Mouse (Mus musculus): ENCODE data around the gene Olfr59. TPM values are rescaled to one million over a fixed set of nuclear protein-coding genes. Genes with fewer than 3 reads are reported as not detected.

Gene Olfr59
- total RNA-seq (2023) = not detected in 4 replicates

DNA sequence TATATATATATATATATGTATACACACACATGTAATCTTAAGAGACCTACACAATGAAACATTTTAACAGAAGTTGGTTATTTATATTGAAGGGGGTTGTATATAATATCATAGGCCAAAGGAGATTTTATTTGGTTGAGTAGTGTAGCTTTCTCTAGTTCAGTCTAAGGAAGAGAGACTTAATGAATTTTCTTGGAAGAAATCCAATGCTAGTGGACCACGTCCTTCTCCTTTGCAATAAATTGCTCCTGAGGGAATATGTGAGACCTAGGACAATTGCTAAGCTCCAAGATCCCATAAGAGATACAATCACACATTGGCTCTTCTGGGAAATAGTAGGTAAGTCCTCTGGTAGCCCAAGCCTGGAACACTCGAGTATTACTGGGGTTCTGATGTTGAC, at the start of gene Olfr59:
Gene Olfr59 (plus strand): TSS at position 301 of the 400 bp plus-strand sequence.

GRCm38 (mm10) chr11:74259508-74259907, 24.0 kb upstream of the Olfr59 start, which contains the start of gene Olfr406:
TSS of gene Olfr406 (plus strand) at chr11:74259808.

DNA sequence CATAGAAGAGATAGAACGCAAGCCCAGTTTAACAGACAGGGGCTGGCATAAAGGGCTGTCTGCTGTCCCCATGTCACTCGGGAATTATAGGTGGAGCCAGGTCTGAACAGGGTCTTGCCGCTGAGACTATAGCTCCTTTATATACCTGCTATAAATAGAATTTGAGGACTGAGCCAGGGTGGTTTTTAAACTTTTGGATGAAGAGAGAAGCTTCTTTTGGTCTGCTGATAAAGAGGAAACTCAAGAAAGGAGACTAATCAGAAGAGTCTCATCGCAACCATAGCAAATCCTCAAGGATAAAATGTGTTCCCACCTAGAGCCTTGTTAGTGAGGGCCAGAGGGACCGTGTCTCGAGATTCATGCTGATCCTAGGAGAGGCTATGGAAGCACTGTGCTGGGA, 54.4 kb downstream of the Olfr59 start, which contains the start of gene Olfr410:
Gene Olfr410 (minus strand): TSS at position 101 of the 400 bp plus-strand sequence.

Other genes with a start within 250 kb of the Olfr59 start
- gene Olfr139, start 227.2 kb upstream of the Olfr59 start, total RNA-seq (2023) = not detected in 4 replicates
- not detected in 4 replicates for gene Olfr399, start 227.1 kb upstream of the Olfr59 start, total RNA-seq (2023)
- gene Zfp616, start 213.8 kb upstream of the Olfr59 start, total RNA-seq (2023) = not detected in 4 replicates
- not detected in 4 replicates for gene Olfr401, start 170.0 kb upstream of the Olfr59 start, total RNA-seq (2023)
- gene Olfr402, start 130.2 kb upstream of the Olfr59 start, total RNA-seq (2023) = not detected in 4 replicates
- gene Olfr403, start 97.5 kb upstream of the Olfr59 start, total RNA-seq (2023) = not detected in 4 replicates
- gene Olfr43, start 72.4 kb upstream of the Olfr59 start, total RNA-seq (2023) = not detected in 4 replicates
- not detected in 4 replicates for gene Olfr406, start 23.9 kb upstream of the Olfr59 start, total RNA-seq (2023)
- not detected in 4 replicates for gene Olfr410, start 54.3 kb downstream of the Olfr59 start, total RNA-seq (2023)
- not detected in 4 replicates for gene Olfr411, start 68.9 kb downstream of the Olfr59 start, total RNA-seq (2023)
- not detected in 4 replicates for gene Olfr412, start 78.3 kb downstream of the Olfr59 start, total RNA-seq (2023)